Mouse (Mus musculus) lung, embryonic 14.5 days (tissue): ENCODE measurements around the gene Arhgef10l. TPM values are rescaled to one million over a fixed set of nuclear protein-coding genes. Genes with fewer than 3 reads are reported as not detected.

Source experiments
- ATAC-seq: fragments of 200-750 bp; cut with Nextera tagmentation; 2 replicates; pipeline ENCODE4 v1.8.0; 2017; ENCODE audit warnings: mild to moderate bottlenecking, moderate TSS enrichment, moderate library complexity; ENCODE audit not compliant: insufficient read depth
- DNase-seq: peaks from one replicate; pipeline ENCODE4 v3.0.0-alpha.2; 2015
- H3K27ac ChIP-seq: fragments of 300-500 bp; sonication (generic); 2 replicates; pipeline ENCODE4 v1.5.1; 2014; ENCODE audit warnings: low read depth, mild to moderate bottlenecking, moderate library complexity
- H3K27me3 ChIP-seq: fragments of 300-500 bp; sonication (generic); 2 replicates; pipeline ENCODE4 v1.6.1; 2014; ENCODE audit warnings: low read length, control low read depth; ENCODE audit not compliant: insufficient read depth
- H3K36me3 ChIP-seq: fragments of 300-500 bp; sonication (generic); 2 replicates; pipeline ENCODE4 v1.6.1; 2014; ENCODE audit warnings: control low read depth; ENCODE audit not compliant: insufficient read depth
- H3K4me1 ChIP-seq: fragments of 300-500 bp; sonication (generic); 2 replicates; pipeline ENCODE4 v1.6.1; 2014; ENCODE audit warnings: antibody characterized with exemption, control low read depth; ENCODE audit not compliant: insufficient read depth
- H3K4me2 ChIP-seq: fragments of 300-500 bp; sonication (generic); 2 replicates; pipeline ENCODE4 v1.6.1; 2014; ENCODE audit warnings: mild to moderate bottlenecking
- H3K4me3 ChIP-seq: fragments of 300-500 bp; sonication (generic); 2 replicates; pipeline ENCODE4 v1.5.1; 2014; ENCODE audit warnings: low read depth, low read length
- H3K9ac ChIP-seq: fragments of 300-500 bp; sonication (generic); 2 replicates; pipeline ENCODE4 v1.6.1; 2014
- H3K9me3 ChIP-seq: fragments of 300-500 bp; sonication (generic); 2 replicates; pipeline ENCODE4 v1.6.1; 2016; ENCODE audit warnings: low read depth, low read length, control low read depth
- CTCF ChIP-seq: IDR thresholded peaks from 2 replicates; pipeline ENCODE4 v1.5.1; 2016; ENCODE audit warnings: antibody characterized with exemption, low read depth
- WGBS: fragments of 180-500 bp; shearing (Covaris S2); extraction: QIAGEN DNeasy Blood & Tissue Kit; methylation state at CpG from one replicate; pipeline ENCODE4 v1.1.7; 2014; 5-methylcytosine and 5-hydroxymethylcytosine counted together
- polyA plus RNA-seq: library from polyadenylated mRNA; unstranded; fragments of >200 nt; fragmentation: Nextera tagmentation; extraction: Ambion mirVana; gene quantifications from 2 replicates; pipeline ENCODE4 v1.2.1, GENCODE M21; 2014

Arhgef10l gene
- polyA plus RNA-seq, 1 experiment from 2014 or later, result 16.1 TPM

DNA sequence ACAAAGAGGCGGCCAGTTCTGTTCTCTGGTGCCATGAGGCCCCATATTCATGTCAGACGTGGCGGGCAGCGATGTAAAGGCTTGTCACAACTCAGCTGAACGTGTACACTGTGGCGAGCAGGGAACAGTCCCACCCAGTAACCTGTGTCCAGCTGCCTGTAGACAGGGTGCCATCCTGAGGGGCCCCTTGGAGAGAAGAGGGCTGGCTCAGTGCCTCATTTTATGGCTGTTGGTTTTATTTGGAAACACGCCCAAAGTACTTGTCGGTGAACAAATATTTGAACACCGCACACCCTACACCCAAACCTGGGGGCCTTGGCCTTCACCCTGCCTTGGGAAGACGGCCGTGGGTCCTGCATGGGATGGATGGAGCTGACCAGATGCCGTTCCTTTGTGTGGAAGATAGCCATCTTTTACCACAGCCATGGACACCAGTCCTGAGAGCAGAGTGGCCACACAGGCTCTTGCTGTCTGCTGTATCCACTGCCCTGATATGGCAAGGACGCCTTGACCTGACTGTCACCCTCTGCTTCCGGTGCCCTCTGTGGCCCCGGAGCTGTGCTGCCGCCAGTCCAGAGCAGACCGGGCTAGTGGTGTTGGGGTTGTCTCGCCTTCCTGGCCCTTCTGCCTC is 42.6 kb upstream of the Arhgef10l start:
- Histone ChIP-seq H3K4me3 (no peak overlapping the region), H3K27me3 (no peaks in the 10 kb centered on the region), H3K9ac (no peak overlapping the region), H3K27ac (no peak overlapping the region; the same call in 1 of the 2 replicates), H3K4me2 (no peak overlapping the region), H3K36me3 (peaks cover 89% of the 10 kb centered on the region), H3K4me1 (peaks cover 11% of the 10 kb centered on the region; the same call in 1 of the 2 replicates), H3K9me3 (no peaks in the 10 kb centered on the region)
- ATAC-seq, result peak; percentile 10; the same call in 1 of the 2 replicates
- WGBS, result 58% methylated on average over 18 of the region's 18 CpGs
- TF ChIP-seq CTCF, result no peak
- DNase-seq, result peak; percentile 62

- Histone ChIP-seq H3K4me2 (no peak overlapping the region), H3K4me3 (no peak overlapping the region), H3K9me3 (no peaks in the 10 kb centered on the region), H3K27ac (no peak overlapping the region), H3K9ac (peak overlapping the region; percentile 13; the same call in 1 of the 2 replicates), H3K27me3 (no peaks in the 10 kb centered on the region), H3K4me1 (peaks cover 7% of the 10 kb centered on the region; the same call in 1 of the 2 replicates), H3K36me3 (peaks cover 81% of the 10 kb centered on the region)
- no peak for ATAC-seq
- no peak for DNase-seq
- TF ChIP-seq CTCF, result no peak
- 64% methylated on average over 4 of the region's 4 CpGs for WGBS
Observed at GRCm38 (mm10) chr4:140707615-140708014, 41.8 kb upstream of the Arhgef10l start.

DNA sequence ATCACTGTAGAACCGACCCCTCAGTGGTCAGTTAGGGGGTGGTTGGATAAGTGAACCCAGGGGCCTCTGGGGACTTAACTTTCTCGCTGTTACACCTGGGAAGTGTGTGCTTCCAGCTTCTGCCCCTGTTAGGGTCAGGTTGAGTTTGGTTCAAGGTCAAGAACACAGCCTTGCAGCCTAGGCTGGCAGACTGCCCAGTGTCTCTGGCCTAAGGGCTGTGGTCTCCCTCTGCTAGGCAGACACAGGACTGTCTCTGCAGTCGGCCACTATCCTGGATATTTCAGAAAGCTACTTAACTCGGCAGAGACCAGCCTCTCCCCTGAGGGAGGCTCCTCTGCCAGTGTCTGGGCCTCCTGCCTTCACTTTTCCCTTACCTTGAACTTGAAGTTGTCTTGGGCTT is 38.4 kb upstream of the Arhgef10l start:
- Histone ChIP-seq H3K9ac (peak overlapping the region; percentile 94), H3K4me2 (peak overlapping the region; percentile 92), H3K27me3 (0 out of 2 replicates have a peak, but pooled peaks cover 3% of the 10 kb centered on the region), H3K4me1 (peaks cover 14% of the 10 kb centered on the region; the same call in 1 of the 2 replicates), H3K9me3 (no peaks in the 10 kb centered on the region), H3K4me3 (peak overlapping the region; percentile 92; the same call in 1 of the 2 replicates), H3K27ac (peak overlapping the region; percentile 99; the same call in 1 of the 2 replicates), H3K36me3 (peaks cover 47% of the 10 kb centered on the region)
- DNase-seq, result no peak
- no peak for TF ChIP-seq CTCF
- 46% methylated on average over 4 of the region's 4 CpGs for WGBS
- ATAC-seq, result no peak

- peaks cover 42% of the 10 kb centered on the region for H3K36me3 ChIP-seq
- 12% methylated on average over 8 of the region's 8 CpGs for WGBS
- ATAC-seq (no peak), DNase-seq (no peak)
- H3K27ac ChIP-seq, result peak overlapping the region; percentile 99; the same call in 1 of the 2 replicates
- no peaks in the 10 kb centered on the region for H3K9me3 ChIP-seq
- H3K4me2 ChIP-seq, result peak overlapping the region; percentile 92
- TF ChIP-seq CTCF, result no peak
- peaks cover 14% of the 10 kb centered on the region; the same call in 1 of the 2 replicates for H3K4me1 ChIP-seq
- peak overlapping the region; percentile 94 for H3K9ac ChIP-seq
- peak overlapping the region; percentile 92 for H3K4me3 ChIP-seq
- 0 out of 2 replicates have a peak, but pooled peaks cover 5% of the 10 kb centered on the region for H3K27me3 ChIP-seq
Observed at GRCm38 (mm10) chr4:140703636-140704035, 37.8 kb upstream of the Arhgef10l start.

GRCm38 (mm10) chr4:140702611-140703327 is 37.0 kb upstream of the Arhgef10l start:
- peaks cover 14% of the 10 kb centered on the region; the same call in 1 of the 2 replicates for H3K4me1 ChIP-seq

GRCm38 (mm10) chr4:140701716-140702561 is 36.1 kb upstream of the Arhgef10l start:
- TF ChIP-seq CTCF, result no peak
- Histone ChIP-seq H3K27me3 (0 out of 2 replicates have a peak, but pooled peaks cover 5% of the 10 kb centered on the region), H3K9ac (peak overlapping the region; percentile 94), H3K36me3 (peaks cover 25% of the 10 kb centered on the region), H3K9me3 (no peaks in the 10 kb centered on the region), H3K27ac (peak overlapping the region; percentile 99), H3K4me1 (0 out of 2 replicates have a peak, but pooled peaks cover 11% of the 10 kb centered on the region), H3K4me3 (peak overlapping the region; percentile 92), H3K4me2 (peak overlapping the region; percentile 92)
- peak; percentile 12 for ATAC-seq
- peak; percentile 58 for DNase-seq
- under 1% methylated on average over 89 of the region's 107 CpGs for WGBS

More at GRCm38 (mm10) chr4:140702611-140703327, 37.0 kb upstream of the Arhgef10l start:
- 0 out of 2 replicates have a peak, but pooled peaks cover 5% of the 10 kb centered on the region for H3K27me3 ChIP-seq
- peaks cover 33% of the 10 kb centered on the region for H3K36me3 ChIP-seq
- DNase-seq, result peak; percentile 93
- H3K4me3 ChIP-seq, result peak overlapping the region; percentile 92
- WGBS, result under 1% methylated on average over 35 of the region's 68 CpGs
- no peaks in the 10 kb centered on the region for H3K9me3 ChIP-seq
- peak overlapping the region; percentile 94 for H3K9ac ChIP-seq
- peak overlapping the region; percentile 92 for H3K4me2 ChIP-seq
- peak; percentile 75 for ATAC-seq
- peak overlapping the region; percentile 99 for H3K27ac ChIP-seq
- no peak for TF ChIP-seq CTCF
